Mouse (Mus musculus) adrenal gland, adult 18-20 months (tissue): Measurements from ENCODE around the gene Vps9d1. TPM values are rescaled to one million over a fixed set of nuclear protein-coding genes. Genes with fewer than 3 reads are reported as not detected.
"Not testable (repeated sequence)": the region's sequence is repeated elsewhere in the genome, so short reads cannot be mapped to it uniquely, and the experiment has no call there.

Experiments
- DNase-seq, 2 experiments: peaks; one replicate each; pipeline ENCODE4 v3.0.0; 2021 to 2022; ENCODE audit warnings: low spot score in 2 of 2
- total RNA-seq, 2 experiments: library from RNA; stranded (reverse); gene quantifications; 1 replicate in 1 of 2; 2 replicates in 1 of 2; pipeline ENCODE4 v1.2.3; 2021

Gene Vps9d1
- total RNA-seq, 2 experiments from 2014 or later: 20.3 to 24.0 TPM

DNA sequence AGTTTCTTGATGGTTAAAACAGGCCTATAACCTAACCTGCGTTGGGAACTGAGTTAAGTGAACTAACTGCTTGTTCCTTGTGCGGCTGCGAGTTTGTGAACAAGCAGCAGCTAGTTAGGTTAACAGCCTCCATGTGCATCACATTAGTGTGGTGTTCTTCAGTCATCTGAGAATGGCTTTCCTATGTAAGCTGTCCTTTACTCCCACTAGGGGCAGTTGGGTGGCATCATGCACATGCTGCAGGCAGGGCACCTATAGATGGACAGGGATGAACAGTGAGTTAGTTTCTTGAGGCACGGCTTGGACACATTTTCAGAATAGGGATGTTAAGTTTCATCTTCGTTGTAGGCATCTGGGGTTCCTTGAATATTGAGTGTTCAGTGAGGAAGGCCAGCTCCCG is 1.0 kb upstream of the Vps9d1 start:
- DNase-seq: no peak

DNA sequence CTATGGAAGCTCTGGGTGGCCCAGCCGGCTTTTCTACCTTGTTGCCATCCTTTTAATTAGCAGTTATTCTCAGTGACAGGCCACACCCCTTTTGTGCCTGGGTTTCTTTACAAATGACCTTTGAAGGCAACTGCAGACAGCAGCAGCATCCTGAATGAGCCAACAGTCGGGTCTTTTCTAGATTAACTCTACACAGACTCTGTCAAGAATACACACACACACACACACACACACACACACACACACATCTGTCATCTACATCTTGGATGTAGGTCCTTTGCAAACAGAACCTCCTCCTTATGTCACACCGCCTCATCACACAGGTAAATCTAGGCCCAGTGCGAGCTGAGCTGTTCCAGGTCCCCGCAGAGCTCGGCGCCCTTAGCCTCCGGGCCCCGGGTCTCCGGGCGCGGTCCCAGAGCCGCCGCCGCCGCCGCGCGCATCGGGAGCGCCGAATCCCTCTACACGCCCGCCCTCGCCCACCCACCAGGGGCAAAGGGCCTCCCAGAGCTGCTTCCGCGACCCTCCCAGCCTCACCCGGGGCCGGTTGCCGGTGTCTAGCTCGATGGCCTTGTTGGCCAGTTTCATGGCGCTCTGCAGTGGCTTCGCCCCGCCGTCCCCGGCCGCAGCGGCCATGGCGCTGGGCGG is 573 bp downstream of the Vps9d1 start:
- no peak for DNase-seq

DNA sequence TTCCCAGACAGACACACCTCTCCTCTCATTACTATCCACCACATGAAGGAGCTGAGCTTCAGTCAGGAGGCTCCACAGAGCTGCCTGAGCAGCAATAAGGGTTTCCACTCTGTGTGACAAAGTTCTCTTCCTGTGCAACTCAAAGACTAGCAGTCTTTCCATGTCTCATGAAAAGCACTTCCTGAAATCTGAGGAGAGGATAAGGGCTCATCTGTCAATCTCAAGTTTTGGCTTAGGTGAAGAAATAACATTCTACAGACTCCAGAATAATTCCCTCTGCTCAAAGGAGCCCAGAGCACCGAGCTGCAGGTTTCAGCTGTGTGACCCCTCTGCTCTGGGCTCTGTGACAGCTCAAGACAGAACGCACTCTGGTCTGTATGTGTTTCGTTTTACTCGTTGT is 1.2 kb downstream of the Vps9d1 start:
- no peak for DNase-seq

DNA sequence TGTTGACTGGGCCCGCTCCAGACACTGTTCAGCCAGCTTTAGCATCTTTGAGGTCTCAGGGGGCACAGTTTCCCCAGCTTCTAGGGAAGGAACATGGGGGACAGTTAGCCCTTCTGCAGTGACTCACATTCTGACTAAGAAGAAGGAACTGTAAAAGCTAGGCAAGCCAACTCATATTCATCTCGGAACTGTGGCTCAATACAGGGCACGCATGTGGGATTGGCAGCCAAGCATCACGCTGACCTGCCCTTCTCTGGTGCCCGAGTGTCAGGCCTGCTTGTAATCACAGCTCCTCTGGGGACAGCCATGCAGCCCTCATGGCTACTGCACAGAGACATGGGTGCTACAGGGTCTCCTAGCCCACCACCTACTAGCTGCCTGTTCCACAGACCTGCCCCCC is 3.2 kb downstream of the Vps9d1 start:
- DNase-seq: no peak

DNA sequence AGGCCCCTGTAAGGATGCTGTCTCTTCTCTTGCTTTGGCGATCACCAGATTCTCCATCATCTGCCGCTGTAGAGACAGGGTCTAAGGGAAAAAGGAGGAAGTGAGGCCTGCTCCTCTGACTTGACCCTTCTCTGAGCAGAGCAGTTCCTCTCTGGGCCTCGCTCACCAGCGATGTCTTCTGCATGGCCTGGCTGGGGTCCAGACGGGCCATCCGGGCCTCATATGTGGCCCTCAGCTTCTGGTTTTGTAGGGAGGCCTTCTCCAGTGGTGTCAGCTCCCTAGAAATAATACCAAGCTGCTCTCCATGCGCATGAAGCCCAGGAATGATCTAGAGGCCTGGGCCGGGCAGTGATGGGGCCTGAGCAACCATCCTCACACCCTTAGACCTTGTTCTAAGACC is 5.6 kb downstream of the Vps9d1 start:
- DNase-seq: no peak

DNA sequence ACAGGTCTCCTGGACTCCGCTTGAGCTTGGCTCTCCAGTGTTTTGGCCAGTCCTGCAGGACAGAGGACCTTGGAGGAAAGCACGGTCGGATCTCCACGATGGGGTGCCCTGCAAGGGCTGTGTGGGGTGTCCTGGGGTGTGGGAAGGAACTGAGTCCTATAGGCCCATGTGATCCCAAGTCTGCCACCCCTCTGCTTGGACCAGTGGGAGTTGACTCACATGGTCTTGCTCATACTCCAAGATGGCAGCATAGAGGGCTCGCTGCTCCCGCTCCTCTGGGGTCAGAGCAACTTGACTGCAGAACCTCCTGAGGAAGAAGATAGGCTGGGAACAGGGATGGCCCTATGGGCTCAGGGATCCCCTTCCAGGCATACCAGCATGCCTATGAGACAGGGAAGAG is 6.4 kb downstream of the Vps9d1 start:
- no peak for DNase-seq

DNA sequence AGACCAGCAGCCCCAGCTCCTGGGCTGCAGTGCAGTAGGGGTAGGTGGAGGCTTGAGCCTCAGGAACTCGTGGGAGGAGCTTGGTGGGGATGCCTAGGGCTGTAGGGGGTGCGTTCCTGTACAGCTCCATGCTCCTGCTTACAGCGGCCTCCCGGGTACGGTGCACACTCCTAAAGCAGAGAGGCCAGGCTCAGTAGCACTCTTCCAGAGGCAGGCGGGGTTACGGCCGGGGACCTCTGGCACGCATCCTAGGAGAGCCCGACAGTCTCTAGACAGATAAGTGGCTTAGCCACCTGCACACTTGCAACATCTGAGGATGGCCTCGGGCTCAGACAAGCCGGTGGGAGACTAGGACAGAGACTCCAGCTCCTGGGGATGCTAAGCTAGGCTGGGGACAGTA is 8.6 kb downstream of the Vps9d1 start:
- DNase-seq: no peak

DNA sequence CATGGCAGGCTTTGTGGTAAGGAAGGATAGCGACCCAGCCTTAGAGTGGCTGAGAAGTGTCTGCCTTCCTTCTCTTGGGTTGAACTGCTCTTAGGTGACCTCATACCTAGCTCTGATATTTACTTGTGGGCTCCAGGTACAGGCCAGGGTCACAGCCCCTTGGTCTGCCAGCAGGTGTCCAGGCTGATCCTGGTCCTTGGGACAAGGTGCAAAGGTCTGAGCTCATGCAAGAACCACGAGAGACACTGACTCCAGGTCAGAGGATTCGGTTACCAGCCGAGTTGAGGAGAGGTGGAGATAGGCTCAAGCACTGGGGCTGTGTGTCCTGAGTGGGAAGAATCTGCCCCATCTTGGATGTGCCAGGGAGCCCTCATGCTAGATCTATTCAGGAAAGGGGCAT is 9.8 kb downstream of the Vps9d1 start:
- no peak for DNase-seq

DNA sequence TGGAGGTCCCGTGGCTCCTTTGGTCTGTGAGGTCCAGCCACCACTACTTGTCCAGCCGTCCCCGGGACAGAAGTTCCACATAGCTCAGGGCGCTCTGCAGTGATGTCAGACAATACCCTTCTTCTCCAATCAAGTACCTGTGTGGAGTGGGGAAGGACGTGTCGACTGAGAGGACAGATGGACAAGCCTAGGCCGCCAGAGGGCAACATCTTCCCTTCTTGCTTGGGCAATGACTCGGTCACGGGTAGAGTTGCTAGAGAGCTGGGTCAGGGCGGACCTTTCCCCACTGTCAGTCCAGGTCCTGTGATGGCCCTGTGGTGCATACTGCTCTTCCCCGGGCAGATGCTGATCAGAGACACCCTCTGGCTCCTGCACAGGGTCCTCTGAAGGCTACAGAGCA is 11.1 kb downstream of the Vps9d1 start:
- DNase-seq: no peak

DNA sequence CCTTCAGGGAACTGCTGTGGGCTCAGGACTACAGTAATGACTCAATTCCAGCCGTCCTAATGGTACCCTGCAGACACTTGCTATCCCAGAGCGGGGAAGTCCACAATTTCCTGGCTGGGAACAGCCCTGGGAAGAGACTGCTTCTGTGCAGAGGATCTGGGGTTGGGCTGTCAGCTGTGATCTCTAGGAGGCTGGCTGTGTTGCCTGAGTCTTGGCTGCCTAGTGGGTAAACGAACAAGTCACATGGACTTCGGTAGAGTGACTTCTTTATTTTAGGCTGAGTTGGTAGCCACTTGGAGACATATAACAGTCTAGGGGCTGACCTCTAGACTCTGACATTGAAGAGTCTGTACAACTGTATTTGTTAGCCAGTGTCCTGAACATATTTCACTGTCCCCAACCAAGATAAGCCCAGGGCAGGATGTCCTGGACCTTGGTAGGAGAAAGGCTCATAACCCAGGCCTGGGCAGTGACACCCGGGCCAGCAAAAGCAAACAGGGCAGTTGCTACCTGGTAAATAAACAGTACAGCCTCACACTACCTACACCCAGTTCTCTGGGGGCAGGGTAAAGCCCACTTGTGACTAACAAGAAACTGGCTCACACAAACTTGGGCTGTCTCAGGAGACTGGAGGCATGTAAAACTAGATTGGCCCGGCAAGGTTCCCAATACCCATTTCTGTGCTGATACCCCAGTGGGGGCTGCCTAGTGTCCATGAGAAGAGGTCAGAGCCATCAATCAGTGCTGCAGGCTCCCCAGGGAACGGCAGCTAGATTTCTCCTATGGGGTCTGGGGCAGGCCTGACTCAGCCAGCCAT is 11.8 kb downstream of the Vps9d1 start:
- DNase-seq: no peak

DNA sequence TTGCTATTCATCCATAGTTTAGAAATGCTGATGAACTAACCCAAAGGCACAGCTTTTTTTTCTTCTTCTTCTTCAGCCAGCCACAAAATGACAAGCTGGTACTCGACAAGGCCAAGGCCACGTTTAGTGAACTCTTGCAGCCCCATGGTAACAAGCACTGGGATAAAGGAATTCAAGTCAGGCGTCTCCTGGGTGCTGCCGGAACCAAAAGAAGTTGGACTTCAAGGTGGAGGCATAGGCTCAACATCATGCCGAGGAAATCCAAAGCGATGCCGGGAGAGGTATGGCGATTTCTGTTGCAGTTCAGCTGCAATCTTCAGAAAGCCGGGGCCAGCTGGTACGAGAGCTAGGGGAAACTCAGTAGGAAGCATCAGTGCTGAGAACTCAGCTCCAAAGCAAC is 14.8 kb downstream of the Vps9d1 start:
- DNase-seq: peak in 1 of 2 experiments; percentile 14

DNA sequence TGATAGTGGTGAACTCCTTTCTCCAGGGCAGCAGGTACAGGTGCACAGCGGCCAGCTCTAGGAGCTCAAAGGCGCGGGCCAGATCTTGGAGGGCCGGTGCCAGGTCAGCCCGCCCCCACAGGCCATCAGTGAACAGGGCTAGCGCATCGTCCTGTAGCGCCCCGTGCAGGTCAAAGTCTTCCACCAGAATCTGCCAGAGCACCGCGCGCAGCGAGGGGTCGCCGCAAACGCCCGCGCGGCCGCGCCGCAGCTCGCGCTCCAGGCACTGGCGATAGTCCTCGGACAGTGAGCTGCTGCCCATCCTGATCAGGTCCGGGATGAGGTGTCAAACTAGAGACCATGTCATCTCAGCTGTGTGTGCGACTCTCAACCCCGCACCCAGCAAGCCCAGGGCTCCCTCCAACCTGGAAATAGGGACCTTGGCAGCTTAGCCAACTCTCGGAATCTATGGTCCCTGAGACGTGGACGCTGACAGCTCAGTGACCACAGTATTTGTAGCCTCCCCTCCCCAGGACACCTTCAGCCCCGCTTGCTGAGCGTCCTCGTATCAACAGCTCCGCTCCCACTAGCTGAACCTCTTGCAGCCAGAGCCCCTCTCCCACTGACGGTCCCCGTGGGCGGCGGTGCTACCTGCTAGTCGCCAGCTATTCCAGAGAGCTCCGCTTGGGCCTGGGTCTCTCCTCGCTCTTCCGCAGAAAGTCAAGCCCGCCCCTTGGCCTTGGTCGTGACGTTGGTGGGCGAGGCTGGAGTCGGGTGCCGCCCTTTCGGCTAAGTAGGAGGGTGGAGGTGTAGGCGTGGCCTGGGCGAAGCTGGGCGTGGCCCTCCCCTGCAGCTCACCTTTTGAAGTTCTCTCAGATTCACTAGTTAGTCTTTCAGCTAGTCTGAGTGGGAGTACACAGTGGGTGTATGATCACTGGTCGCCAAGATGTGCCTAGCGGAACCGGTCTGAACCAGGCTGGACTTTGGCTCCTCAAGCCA is 18.3 kb downstream of the Vps9d1 start, which contains the start of gene Spata2l:
Gene Spata2l, minus strand, starts transcription at position 714 of the 978 bp plus-strand sequence.
- DNase-seq: peak; percentile 87

DNA sequence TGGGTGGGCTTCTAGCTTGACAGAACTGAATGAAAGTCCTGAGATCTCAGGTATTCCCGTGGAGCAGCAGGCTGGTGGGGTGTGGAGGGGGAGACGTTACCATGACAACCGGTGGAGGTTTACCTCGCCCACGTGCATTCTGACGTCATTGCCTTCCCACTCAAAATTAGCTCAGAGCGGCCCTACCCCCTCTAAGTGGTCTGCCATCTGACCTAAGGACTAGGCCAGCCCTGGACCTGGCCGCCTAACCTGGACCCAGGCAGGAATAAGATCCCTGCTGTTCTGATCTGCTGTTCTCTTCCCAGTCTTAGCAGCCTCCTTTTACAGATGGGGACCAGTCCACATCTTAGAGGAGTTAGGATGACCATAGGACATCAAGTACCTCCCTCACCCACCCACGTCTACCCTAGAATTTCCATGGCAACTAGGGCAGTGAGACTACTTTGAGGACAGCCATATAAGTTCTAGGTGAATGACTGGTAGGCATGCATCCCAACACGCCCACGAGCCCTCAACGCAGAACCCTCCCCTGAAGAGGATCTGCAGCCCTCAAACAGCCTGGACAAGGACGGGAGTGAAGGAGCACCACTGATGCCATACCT is 19.1 kb downstream of the Vps9d1 start:
- no peak for DNase-seq

DNA sequence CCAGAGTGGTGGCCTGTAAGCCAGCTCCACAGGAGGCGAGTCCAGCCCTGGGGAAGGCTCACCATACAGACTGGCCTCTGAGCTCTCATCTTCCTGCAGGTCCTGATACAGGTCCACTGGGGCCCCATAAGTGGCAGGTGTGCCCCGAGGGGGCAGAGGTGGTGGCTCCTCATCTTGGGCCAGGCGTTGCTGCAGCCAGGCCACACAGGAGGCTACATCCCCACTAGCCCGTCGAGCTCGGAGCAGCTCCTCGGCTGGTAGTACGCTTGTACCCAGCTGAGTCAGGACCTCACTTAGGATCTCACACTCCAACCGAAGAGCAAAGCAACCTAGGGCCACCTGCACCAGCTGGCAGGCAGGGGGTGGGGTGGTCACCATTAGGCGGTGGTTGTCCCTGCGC is 20.4 kb downstream of the Vps9d1 start:
- no peak for DNase-seq

DNA sequence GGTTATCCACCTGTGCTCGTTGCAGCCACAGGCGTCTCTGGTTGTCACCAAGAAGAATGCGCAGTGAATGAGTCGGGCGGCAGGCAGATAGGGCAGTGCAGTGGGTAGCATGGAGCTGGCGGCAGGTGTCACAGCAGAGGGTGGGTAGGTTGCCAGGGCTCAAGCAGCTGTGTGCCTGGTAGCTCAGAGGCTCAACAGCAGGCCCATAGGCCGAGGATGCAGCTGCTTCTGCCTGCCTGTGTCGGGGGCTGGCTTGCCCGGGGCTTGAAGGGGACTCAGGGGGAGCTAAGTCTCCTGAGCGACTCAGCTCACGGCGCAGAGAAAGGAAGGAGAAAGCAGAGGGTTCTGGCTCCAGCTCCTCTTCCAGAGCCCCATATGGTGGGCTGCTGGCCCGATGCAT is 20.8 kb downstream of the Vps9d1 start:
- no peak for DNase-seq

DNA sequence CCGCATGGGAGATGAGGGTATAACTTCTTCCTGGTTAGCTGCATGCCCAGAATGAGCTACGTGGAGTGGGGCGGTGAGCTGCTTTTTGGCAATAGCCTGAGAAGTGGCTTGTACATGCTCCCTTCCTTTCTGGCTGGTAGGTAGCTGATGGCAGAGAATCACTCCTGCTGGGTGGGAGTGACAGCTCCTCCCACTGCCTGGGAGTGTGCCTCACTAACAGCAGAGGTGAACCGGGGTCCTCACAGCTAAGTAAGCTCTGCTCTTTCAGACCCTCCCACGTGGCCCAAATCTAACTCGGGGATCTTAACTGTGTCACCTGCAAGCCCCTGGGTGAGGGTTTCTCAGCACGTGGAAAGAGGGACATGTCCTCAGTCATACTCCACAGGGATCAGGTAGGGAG is 21.6 kb downstream of the Vps9d1 start:
- DNase-seq: no peak

DNA sequence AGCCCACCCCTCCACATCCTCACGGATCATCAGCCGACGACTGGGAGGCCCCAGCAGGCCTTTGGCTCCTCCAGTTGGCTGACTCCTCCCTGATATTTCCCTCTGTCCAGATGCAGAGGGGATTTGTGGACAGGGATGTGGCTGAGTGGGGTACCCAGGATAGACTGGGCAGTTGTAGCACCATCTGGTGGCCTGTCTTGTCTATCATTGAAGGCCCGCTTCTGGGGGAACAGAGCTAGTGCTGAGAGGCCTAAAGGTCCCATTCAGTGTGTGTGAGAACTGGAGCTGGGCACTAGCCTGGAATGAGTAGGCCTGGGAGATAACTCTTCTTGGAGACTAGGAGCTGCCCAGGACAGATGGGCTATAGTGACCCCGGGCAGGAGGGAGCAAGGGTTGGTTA is 22.4 kb downstream of the Vps9d1 start:
- no peak for DNase-seq

DNA sequence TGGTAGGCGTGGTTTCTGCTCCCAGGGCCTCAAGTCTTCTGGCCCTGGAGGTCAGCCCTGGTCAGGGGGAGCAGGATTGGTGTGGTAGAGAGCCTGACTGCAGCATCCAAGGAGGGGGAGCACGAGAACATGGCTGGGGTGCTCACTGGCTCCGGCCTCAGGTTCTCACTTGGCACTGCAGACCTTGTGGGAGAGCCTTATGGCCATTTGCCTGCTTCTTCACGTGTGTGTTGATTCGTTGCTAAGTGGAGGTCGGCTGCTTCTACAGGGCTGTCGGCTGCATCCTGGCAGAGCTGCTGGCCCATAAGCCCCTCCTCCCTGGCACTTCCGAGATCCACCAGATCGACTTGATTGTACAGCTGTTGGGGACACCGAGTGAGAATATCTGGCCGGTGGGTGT is 23.8 kb downstream of the Vps9d1 start:
- DNase-seq: not testable (repeated sequence)

DNA sequence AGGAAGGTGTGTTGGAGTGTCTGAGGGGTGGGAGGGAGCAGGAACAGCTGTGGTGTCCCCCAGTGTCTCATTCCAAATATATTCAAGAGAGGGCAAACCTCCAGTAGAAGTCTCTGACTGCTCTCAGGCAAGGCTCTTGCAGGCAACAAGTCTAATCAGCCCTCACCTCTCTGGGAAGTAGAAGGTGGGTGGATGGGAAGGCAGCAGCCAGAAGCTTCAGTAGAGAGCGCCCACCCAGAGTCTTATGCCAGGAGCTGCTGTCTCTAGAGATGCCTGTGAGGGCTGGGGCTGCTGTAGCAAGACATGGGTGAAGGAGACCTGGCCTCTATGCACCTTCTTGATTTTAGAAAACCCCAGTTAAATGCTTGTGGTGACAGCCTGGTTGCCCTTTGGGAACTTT is 25.7 kb downstream of the Vps9d1 start:
- no peak for DNase-seq

DNA sequence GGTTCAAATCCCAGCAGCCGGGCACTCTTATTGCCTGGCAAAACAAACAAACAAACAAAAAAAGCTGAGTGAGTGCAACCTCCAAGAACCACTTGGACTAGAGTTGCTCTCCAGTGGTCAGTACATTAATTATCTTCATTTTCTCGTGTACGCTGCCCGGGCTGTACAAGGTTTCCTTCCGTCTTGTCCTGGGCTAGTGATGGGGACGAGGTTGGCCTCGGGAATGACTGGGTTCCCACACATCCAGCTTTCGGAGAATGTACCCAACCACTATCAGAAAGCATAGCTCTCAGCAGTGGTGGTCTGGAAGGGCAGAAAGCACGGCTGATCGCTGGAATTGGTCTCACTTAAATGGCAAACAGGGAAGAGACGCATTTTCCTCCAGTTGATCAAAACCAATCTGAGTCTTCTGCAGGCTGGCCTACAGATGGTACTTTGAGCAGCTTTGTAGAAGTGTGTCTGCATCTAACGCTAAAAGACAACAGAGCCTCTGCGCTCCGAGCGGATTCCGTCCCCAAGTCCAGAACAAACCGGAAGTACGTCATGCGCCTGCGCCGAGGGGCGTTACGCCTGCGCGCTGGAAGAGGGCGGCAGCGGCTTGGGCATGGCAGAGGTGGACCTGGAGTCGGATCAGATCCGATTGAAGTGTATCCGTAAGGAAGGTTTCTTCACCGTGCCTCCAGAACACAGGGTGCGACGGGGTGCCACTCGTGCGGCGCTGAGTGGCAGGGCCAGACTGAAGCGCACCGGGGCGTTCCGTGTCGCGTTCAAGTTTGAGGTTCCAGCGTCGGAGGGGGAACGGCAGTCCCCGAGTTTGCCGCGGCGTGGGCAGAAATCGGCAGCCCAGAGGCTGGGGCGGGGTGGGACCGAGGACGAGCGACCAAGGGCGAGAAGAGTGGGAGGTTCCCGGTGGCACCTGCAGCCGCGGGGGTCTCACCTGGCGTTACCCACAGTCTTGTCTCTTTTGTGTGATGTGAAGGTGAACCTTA is 29.6 kb downstream of the Vps9d1 start, which contains the start of gene Cdk10:
Gene Cdk10, plus strand, starts transcription at position 565 of the 989 bp plus-strand sequence.
- peak; percentile 96 to 97 for DNase-seq
